Mouse (Mus musculus) ovary, postnatal 10 days (tissue): Measurements from ENCODE around the gene Hist1h2bh.
A peak's percentile ranks its signal among the peaks of the same experiment; 100 is the strongest.

ENCODE experiments used
- DNase-seq: peaks from one replicate; pipeline ENCODE4 v3.0.0; 2022; ENCODE audit warnings: low spot score

Hist1h2bh gene

GRCm38 (mm10) chr13:23530901-23531875 is 12.0 kb downstream of the Hist1h2bh start, which contains the start of gene Hist1h4h:
Gene Hist1h4h, plus strand, starts transcription at chr13:23531050.
- DNase-seq: peak; percentile 93

- no peak for DNase-seq
Observed at GRCm38 (mm10) chr13:23530181-23530900, 12.9 kb downstream of the Hist1h2bh start.

- no peak for DNase-seq
Observed at GRCm38 (mm10) chr13:23529480-23530165, 13.6 kb downstream of the Hist1h2bh start.

GRCm38 (mm10) chr13:23529005-23529404 is 14.2 kb downstream of the Hist1h2bh start:
- DNase-seq: no peak

- peak; percentile 94 for DNase-seq
Observed at GRCm38 (mm10) chr13:23526312-23526711, 16.9 kb downstream of the Hist1h2bh start.

- DNase-seq: no peak
Observed at GRCm38 (mm10) chr13:23525901-23526300, 17.3 kb downstream of the Hist1h2bh start.

GRCm38 (mm10) chr13:23524654-23525053 is 18.5 kb downstream of the Hist1h2bh start:
- no peak for DNase-seq

- no peak for DNase-seq
Observed at GRCm38 (mm10) chr13:23523976-23524375, 19.2 kb downstream of the Hist1h2bh start.

- DNase-seq: no peak
Observed at GRCm38 (mm10) chr13:23521703-23522102, 21.5 kb downstream of the Hist1h2bh start.

- DNase-seq: no peak
Observed at GRCm38 (mm10) chr13:23519416-23519815, 23.8 kb downstream of the Hist1h2bh start.

- DNase-seq: no peak
Observed at GRCm38 (mm10) chr13:23518885-23519284, 24.3 kb downstream of the Hist1h2bh start.

- DNase-seq: no peak
Observed at GRCm38 (mm10) chr13:23518295-23518603, 24.9 kb downstream of the Hist1h2bh start.

- DNase-seq: peak; percentile 87
Observed at GRCm38 (mm10) chr13:23517603-23518294, 25.4 kb downstream of the Hist1h2bh start.

- no peak for DNase-seq
Observed at GRCm38 (mm10) chr13:23516822-23517602, 26.2 kb downstream of the Hist1h2bh start.

- DNase-seq: no peak
Observed at GRCm38 (mm10) chr13:23515826-23516620, 27.2 kb downstream of the Hist1h2bh start.

- DNase-seq: no peak
Observed at GRCm38 (mm10) chr13:23515281-23515680, 27.9 kb downstream of the Hist1h2bh start.

- no peak for DNase-seq
Observed at GRCm38 (mm10) chr13:23513517-23513916, 29.7 kb downstream of the Hist1h2bh start.

- DNase-seq: no peak
Observed at GRCm38 (mm10) chr13:23510127-23510526, 33.1 kb downstream of the Hist1h2bh start.

GRCm38 (mm10) chr13:23506819-23507515 is 36.2 kb downstream of the Hist1h2bh start:
- DNase-seq: no peak
